Mouse (Mus musculus): ENCODE measurements at regions not wholly inside any gene's neighbourhood (a gene's known extent, or its start where the extent isn't known, plus 50 kb on each side); places are given as distances from the start of the nearest gene placed in this dataset.

DNA sequence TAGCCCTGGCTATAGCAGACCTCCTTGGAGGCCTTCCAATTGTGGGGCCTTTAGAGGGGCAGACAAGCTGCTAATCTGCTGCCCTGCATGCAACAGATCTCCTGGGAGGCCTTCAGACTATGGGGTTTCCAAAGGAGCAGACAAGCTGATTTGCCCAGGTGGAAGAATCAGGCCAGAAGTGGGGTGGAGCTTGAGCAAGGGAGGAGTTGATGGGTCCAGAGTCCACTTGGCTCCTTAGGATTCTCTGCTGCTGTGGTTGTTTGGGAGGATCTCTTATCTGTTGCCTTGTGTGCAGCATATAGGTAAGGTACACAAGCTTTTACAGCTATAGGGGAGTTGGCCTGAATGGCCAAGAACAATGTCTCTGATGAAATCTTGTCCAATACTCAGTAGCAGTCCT, 103.7 kb upstream of the Gm4985 start:
- DNase-seq = peak; percentile 1

DNA sequence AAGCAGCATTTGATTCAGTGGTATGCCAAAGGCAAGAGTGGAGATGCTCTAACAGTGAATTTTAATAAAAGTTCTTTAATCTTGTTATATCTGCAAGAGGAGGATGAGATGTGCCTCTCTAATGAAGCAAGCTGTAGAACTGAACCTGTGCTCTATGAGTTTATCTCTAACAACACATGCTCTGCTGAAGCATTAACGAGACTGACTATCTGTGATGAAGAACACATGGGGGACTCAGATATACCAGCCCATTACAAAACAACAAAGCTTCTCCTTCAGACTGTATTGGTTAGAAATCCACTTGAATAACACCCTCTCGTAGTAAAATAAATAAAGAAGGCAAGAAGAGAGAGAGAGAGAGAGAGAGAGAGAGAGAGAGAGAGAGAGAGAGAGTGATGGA, 53.4 kb upstream of the Gm4985 start:
- DNase-seq = no peak
